Mouse (Mus musculus) heart, postnatal 0 days (tissue): ENCODE data around the gene Frmd6.

Source experiments
- CTCF ChIP-seq: IDR thresholded peaks from 2 replicates; pipeline ENCODE4 v1.5.1; 2016; ENCODE audit warnings: antibody characterized with exemption, control low read depth, low read depth
- EP300 ChIP-seq: IDR thresholded peaks from 2 replicates; pipeline ENCODE4 v1.6.1; 2016; ENCODE audit warnings: antibody characterized with exemption, low read depth

DNA sequence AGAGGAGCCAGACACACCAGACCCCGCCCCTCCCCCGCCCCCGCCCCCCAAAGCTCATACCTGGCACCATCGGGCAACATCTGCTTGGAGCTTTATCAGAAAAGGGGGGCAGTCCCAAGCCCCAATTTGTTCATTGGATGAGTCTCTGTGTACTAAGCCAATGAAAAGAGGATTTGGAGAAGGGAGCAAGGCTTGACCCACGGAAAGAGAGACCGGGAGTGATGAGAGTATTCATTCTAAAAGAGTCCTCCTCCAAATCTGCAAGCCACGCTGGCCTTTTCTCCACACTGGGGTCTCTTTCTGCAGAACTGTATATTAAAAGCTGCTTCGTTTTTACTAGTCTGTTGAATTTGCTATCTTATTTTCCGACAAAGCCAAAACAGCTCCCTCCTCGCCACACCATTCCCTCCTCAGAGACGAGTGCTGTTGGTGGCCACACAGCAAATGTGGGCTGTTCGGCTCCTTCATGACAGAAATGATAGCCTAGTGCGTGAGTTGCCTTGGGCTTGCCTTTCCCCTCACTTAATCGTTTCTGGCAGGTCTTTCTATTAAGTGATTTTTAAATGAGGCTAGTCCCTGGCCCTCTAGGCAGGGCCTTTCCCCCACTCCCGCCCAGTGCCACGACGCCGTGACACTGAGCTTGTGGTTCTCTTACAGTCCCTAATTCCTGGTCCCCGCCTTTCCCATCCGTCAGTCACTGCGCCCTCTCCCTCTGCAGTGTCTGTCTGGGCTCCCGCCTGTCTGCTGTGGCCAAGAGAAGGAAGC lies 41.7 kb upstream of the Frmd6 start:
- TF ChIP-seq EP300 (no peak), CTCF (no peak)
